Mouse (Mus musculus) heart, adult 2 months (tissue): ENCODE data around the gene Scgb1b30.

Experiments used
- CTCF ChIP-seq: fragments of 200-600 bp; IDR thresholded peaks from 2 replicates; pipeline ENCODE4 v1.8.1; 2022; ENCODE audit warnings: antibody characterized with exemption, mild to moderate bottlenecking, moderate library complexity
- EP300 ChIP-seq: fragments of 200-500 bp; IDR thresholded peaks from 2 replicates; pipeline ENCODE4 v1.6.1; 2011; ENCODE audit warnings: low read depth, low read length, control low read depth; ENCODE audit not compliant: insufficient read depth
- POLR2A ChIP-seq: fragments of 200-500 bp; IDR thresholded peaks from 2 replicates; pipeline ENCODE4 v1.6.1; 2011; ENCODE audit warnings: mild to moderate bottlenecking, low read depth, low read length, control low read depth; ENCODE audit not compliant: insufficient read depth

DNA sequence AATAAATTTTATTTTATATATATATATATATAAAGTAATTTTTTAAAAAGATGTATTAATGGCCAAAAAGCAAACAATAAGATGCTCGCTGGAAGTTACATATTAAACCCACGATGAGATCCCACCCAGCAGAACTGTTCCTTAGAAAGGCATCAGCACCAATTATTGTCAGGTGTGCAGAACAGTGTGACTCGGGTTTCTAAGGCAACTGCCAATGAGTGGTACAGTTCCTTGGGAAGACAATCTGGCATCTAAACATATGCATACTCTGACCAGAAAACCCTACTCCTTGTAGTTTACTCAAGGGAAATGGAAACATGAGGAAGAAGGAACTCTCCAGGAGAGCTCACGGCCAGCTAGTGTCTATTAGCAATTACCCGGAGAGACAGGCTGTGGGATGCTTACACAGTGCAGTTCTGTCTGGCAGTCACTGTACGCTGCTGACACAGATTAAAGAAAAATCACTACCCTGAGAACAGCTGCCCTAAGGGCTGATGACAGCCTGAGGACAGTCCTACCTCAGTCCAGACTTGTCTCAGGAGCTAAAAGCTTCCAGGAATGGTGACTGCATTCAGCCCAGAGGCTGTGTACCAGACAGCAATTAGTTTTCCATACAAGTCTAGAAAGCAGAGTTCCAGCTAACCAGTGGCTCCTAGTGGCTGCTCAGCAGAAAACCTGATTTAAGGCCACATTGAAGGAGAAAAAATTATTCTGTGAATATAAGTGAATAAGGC lies 27.9 kb downstream of the Scgb1b30 start:
- TF ChIP-seq CTCF (peak; percentile 46), POLR2A (no peak), EP300 (no peak)
